Mouse (Mus musculus) intestine, embryonic 16.5 days (tissue): Measurements from ENCODE around the gene Tyw5. TPM values are rescaled to one million over a fixed set of nuclear protein-coding genes. Genes with fewer than 3 reads are reported as not detected.

Experiments used
- ATAC-seq: fragments of 200-750 bp; cut with Nextera tagmentation; 2 replicates; pipeline ENCODE4 v1.8.0; 2017; ENCODE audit warnings: moderate TSS enrichment, moderate library complexity
- H3K27ac ChIP-seq: fragments of 300-500 bp; sonication (generic); 2 replicates; pipeline ENCODE4 v1.5.1; 2014; ENCODE audit warnings: mild to moderate bottlenecking, low read length
- H3K27me3 ChIP-seq: fragments of 300-500 bp; sonication (generic); replicated peaks from 2 replicates; pipeline ENCODE4 v1.6.1; 2014; ENCODE audit warnings: low read length, control low read depth, mixed read lengths; ENCODE audit not compliant: control insufficient read depth, insufficient read depth
- H3K36me3 ChIP-seq: fragments of 300-500 bp; sonication (generic); 2 replicates; pipeline ENCODE4 v1.6.1; 2014; ENCODE audit warnings: low read length, control low read depth; ENCODE audit not compliant: control insufficient read depth, insufficient read depth
- H3K4me1 ChIP-seq: fragments of 300-500 bp; sonication (generic); 2 replicates; pipeline ENCODE4 v1.6.1; 2014; ENCODE audit warnings: low read length, control low read depth, mixed read lengths; ENCODE audit not compliant: control insufficient read depth, insufficient read depth
- H3K4me2 ChIP-seq: fragments of 300-500 bp; sonication (generic); 2 replicates; pipeline ENCODE4 v1.6.1; 2014; ENCODE audit warnings: low read depth, low read length, control low read depth
- H3K4me3 ChIP-seq: fragments of 300-500 bp; sonication (generic); 2 replicates; pipeline ENCODE4 v1.5.1; 2014; ENCODE audit warnings: mild to moderate bottlenecking, low read length
- H3K9ac ChIP-seq: fragments of 300-500 bp; sonication (generic); 2 replicates; pipeline ENCODE4 v1.6.1; 2014; ENCODE audit warnings: low read depth, low read length
- H3K9me3 ChIP-seq: fragments of 300-500 bp; sonication (generic); 2 replicates; pipeline ENCODE4 v1.6.1; 2016; ENCODE audit warnings: low read length, control low read depth; ENCODE audit not compliant: control insufficient read depth
- WGBS: fragments of 180-500 bp; shearing (Covaris S2); extraction: QIAGEN DNeasy Blood & Tissue Kit; methylation state at CpG from one replicate; pipeline ENCODE4 v1.1.7; 2014; 5-methylcytosine and 5-hydroxymethylcytosine counted together
- polyA plus RNA-seq: library from polyadenylated mRNA; unstranded; fragments of >200 nt; fragmentation: Nextera tagmentation; extraction: Ambion mirVana; gene quantifications from 2 replicates; pipeline ENCODE4 v1.2.1, GENCODE M21; 2015

The Tyw5 gene
- polyA plus RNA-seq, 1 experiment from 2014 or later, result 19.4 TPM

- WGBS, result 77% methylated on average over 4 of the region's 4 CpGs
- H3K27me3 ChIP-seq, result no peaks in the 10 kb centered on the region
- no peak overlapping the region for H3K27ac ChIP-seq
- no peaks in the 10 kb centered on the region for H3K4me1 ChIP-seq
- H3K9me3 ChIP-seq, result no peaks in the 10 kb centered on the region
- no peak overlapping the region for H3K4me3 ChIP-seq
- H3K4me2 ChIP-seq, result no peak overlapping the region
- peaks cover 7% of the 10 kb centered on the region; the same call in 1 of the 2 replicates for H3K36me3 ChIP-seq
- no peak overlapping the region for H3K9ac ChIP-seq
- ATAC-seq, result no peak
Observed at GRCm38 (mm10) chr1:57390993-57391790, 15.7 kb downstream of the Tyw5 start.

- H3K4me2 ChIP-seq, result no peak overlapping the region
- no peaks in the 10 kb centered on the region for H3K9me3 ChIP-seq
- H3K36me3 ChIP-seq, result peaks cover 3% of the 10 kb centered on the region; the same call in 1 of the 2 replicates
- 87% methylated on average over 8 of the region's 8 CpGs for WGBS
- no peak overlapping the region for H3K27ac ChIP-seq
- H3K4me3 ChIP-seq, result no peak overlapping the region
- no peaks in the 10 kb centered on the region for H3K27me3 ChIP-seq
- H3K4me1 ChIP-seq, result no peaks in the 10 kb centered on the region
- ATAC-seq, result no peak
- H3K9ac ChIP-seq, result no peak overlapping the region
Observed at GRCm38 (mm10) chr1:57388402-57389155, 18.3 kb downstream of the Tyw5 start.

GRCm38 (mm10) chr1:57387876-57388275, 19.0 kb downstream of the Tyw5 start:
- Histone ChIP-seq H3K27ac (no peak overlapping the region), H3K9me3 (no peaks in the 10 kb centered on the region), H3K4me3 (no peak overlapping the region), H3K36me3 (peaks cover 3% of the 10 kb centered on the region; the same call in 1 of the 2 replicates), H3K4me1 (no peaks in the 10 kb centered on the region), H3K9ac (no peak overlapping the region), H3K27me3 (no peaks in the 10 kb centered on the region), H3K4me2 (no peak overlapping the region)
- no peak for ATAC-seq
- WGBS, result 76% methylated on average over 2 of the region's 2 CpGs

- Histone ChIP-seq H3K27me3 (no peaks in the 10 kb centered on the region), H3K4me2 (no peak overlapping the region), H3K9me3 (no peaks in the 10 kb centered on the region), H3K9ac (no peak overlapping the region), H3K36me3 (peaks cover 3% of the 10 kb centered on the region; the same call in 1 of the 2 replicates), H3K27ac (no peak overlapping the region), H3K4me1 (no peaks in the 10 kb centered on the region), H3K4me3 (no peak overlapping the region)
- ATAC-seq, result no peak
Observed at GRCm38 (mm10) chr1:57386519-57386918, 20.4 kb downstream of the Tyw5 start.

- Histone ChIP-seq H3K4me3 (peak within 1 kb of the TSS; percentile 92), H3K4me2 (peak within 1 kb of the TSS; percentile 85), H3K9me3 (no peaks in the 10 kb centered on the region), H3K27me3 (no peaks in the 10 kb centered on the region), H3K36me3 (no peaks in the 10 kb centered on the region), H3K9ac (peak within 1 kb of the TSS; percentile 92), H3K4me1 (peaks cover 5% of the 10 kb centered on the region), H3K27ac (peak within 1 kb of the TSS; percentile 75)
- WGBS, result under 1% methylated on average over 80 of the region's 81 CpGs
- ATAC-seq, result peak; percentile 98
Observed at GRCm38 (mm10) chr1:57377376-57378341, 29.2 kb downstream of the Tyw5 start, which contains the start of gene 1700066M21Rik. Gene 1700066M21Rik, plus strand, starts transcription at chr1:57377620.

- H3K4me2 ChIP-seq, result peak overlapping the region; percentile 46
- no peaks in the 10 kb centered on the region for H3K36me3 ChIP-seq
- no peaks in the 10 kb centered on the region for H3K9me3 ChIP-seq
- peak overlapping the region; percentile 92 for H3K4me3 ChIP-seq
- peak overlapping the region; percentile 36 for H3K9ac ChIP-seq
- 68% methylated on average over 6 of the region's 6 CpGs for WGBS
- H3K4me1 ChIP-seq, result peaks cover 5% of the 10 kb centered on the region
- no peaks in the 10 kb centered on the region for H3K27me3 ChIP-seq
- no peak for ATAC-seq
- no peak overlapping the region for H3K27ac ChIP-seq
Observed at GRCm38 (mm10) chr1:57376806-57377205, 30.1 kb downstream of the Tyw5 start.

- H3K4me2 ChIP-seq, result no peak overlapping the region
- no peak overlapping the region for H3K4me3 ChIP-seq
- ATAC-seq, result no peak
- peaks cover 5% of the 10 kb centered on the region for H3K4me1 ChIP-seq
- WGBS, result 95% methylated on average over 2 of the region's 2 CpGs
- H3K27ac ChIP-seq, result no peak overlapping the region
- H3K9me3 ChIP-seq, result no peaks in the 10 kb centered on the region
- H3K27me3 ChIP-seq, result no peaks in the 10 kb centered on the region
- H3K36me3 ChIP-seq, result no peaks in the 10 kb centered on the region
- H3K9ac ChIP-seq, result no peak overlapping the region
Observed at GRCm38 (mm10) chr1:57375276-57375675, 31.6 kb downstream of the Tyw5 start.

GRCm38 (mm10) chr1:57370451-57370850, 36.5 kb downstream of the Tyw5 start:
- WGBS, result 83% methylated on average over 4 of the region's 4 CpGs
- Histone ChIP-seq H3K9me3 (no peaks in the 10 kb centered on the region), H3K9ac (no peak overlapping the region), H3K4me3 (no peak overlapping the region), H3K27ac (no peak overlapping the region), H3K36me3 (no peaks in the 10 kb centered on the region), H3K4me2 (no peak overlapping the region), H3K27me3 (no peaks in the 10 kb centered on the region), H3K4me1 (no peaks in the 10 kb centered on the region)
- no peak for ATAC-seq

GRCm38 (mm10) chr1:57369111-57369510, 37.8 kb downstream of the Tyw5 start:
- 88% methylated on average over 4 of the region's 4 CpGs for WGBS
- ATAC-seq, result no peak

More at GRCm38 (mm10) chr1:57369111-57369510, 37.8 kb downstream of the Tyw5 start:
- Histone ChIP-seq H3K9me3 (no peaks in the 10 kb centered on the region), H3K4me3 (no peak overlapping the region), H3K27me3 (no peaks in the 10 kb centered on the region), H3K4me1 (no peaks in the 10 kb centered on the region), H3K9ac (no peak overlapping the region), H3K27ac (no peak overlapping the region), H3K4me2 (no peak overlapping the region), H3K36me3 (no peaks in the 10 kb centered on the region)
